Mouse (Mus musculus) spleen, embryonic (tissue): ENCODE data around the gene Coq8a.

Source experiments
- CTCF ChIA-PET: fragments of 350-600 bp; sonication (Branson Sonifier 250); formaldehyde crosslinking; loops from one replicate; lab custom pipeline; 2022; lab: Charles Lee

The Coq8a gene

DNA sequence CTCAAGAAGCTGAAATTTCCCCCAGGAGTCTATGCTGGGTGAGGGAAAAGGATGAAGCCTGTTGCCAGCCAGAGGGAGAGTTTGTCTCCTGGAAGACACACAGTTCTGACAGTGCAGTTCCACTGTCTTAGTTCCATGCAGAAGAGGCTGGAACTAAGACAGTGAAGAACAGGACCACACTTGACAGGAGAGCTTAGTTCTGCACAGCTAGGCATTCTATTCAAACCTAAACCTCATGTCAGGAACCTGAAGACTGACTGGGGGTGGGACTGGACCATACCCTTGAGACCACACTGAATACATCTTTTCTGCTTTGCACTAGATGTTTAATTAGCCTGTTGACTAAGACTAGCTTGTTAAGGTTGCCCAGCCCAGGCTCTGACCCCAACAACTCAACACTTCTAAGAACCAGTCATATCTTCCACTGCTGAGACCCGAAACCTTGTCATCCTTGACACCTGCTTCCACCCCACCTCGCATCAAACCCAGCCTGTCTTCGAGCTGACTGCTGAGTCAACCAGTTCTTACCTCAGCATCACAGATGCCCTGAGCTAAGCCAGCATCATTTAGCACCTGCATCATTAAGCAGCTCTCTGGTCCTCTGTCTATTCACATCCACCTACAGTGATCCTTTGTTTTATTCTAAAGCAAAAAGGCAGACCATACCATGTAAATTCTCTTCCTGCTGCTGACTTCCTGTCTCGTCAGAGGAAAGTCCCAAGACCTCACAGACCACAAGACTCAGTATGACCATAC lies at the start of gene Coq8a:
Coq8a (minus strand) TSS at position 644 of the 756 bp plus-strand sequence.
- CTCF ChIA-PET: interaction anchor here (0.6 kb wide), 1 partner anchor 161 kb away, joined by 3 read pairs; no protein-coding TSS in a partner anchor

DNA sequence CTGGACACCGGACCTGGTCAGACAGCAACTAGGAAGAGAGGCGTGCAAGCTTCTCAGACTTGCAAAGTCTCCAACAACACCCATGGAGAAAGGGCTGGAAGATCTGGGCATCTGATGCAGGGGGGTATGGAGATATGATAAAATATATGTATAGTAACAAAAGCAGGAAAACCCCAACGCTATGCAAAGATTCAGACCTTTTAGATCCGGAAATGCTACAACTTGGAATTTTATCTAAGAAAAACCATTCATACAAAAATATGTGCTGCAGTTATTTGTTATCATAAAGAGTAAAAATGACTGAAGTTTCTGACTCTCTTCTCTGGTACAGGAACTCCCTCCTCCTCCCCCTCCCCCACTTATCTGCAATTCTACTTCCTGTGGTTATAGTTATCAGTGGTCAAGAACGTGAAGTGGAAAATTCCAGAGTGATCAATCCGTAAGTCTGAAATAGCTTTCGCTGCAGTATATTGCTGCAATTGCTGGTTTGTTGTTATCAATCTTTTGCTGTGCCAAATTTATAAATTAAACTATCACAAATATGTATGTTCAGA lies 49.3 kb upstream of the Coq8a start:
- CTCF ChIA-PET: interaction anchor here (0.6 kb wide), 1 partner anchor 272 kb away, joined by 3 read pairs; no protein-coding TSS in a partner anchor

DNA sequence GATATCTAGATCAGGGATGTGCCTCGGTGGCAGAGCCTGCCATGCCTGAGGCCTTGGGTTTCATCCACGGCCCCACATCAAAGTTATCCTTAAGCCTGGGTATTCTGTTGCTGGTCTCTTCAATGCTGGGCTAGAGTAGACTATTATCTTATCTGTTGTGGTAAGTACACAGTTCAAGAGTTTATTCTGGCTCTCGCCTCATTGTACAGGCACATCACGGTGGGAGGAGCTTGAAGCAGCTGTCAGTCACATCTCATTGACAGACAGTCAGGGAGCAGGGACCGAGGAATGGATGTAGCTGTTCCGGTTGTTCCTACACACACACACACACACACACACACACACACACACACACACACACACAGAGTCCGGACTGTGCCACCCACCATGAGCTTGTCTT lies 48.5 kb upstream of the Coq8a start:
- CTCF ChIA-PET: no interaction called here

DNA sequence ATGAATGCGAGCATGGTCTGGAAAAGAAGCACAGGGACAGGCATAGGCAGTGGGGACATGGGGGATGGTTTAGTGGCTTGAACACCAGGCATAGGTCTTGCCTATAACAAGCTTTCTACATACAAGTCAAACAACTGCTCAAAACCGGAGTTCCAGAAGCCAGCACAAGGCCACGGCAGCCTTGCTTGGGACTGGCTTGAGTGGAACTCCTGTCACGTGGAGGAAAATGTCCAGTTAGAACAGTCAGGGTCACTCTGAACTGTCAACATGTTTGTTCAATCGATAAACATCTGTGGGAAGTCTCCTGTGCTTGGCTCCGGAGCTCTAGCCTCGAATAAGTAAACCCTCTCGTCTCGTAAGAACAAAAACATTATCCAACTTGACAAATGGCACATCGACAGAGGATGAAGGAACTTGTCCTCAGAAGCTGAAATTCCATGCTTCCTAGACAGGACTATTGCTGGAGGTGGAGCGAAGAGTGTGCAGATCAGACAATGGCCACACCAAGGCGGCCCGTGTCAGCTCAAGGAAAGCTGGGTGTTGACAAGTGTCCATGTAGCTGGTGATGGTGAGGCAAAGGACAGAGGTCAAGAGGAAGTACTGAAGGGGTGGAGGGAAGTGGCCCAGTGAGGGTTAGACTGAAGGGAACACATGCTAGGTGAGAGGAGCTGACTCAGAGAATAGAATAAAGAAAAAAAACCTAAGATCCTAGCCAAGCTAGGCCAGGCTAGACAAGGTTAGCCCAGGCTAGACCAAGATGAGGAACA lies 46.5 kb upstream of the Coq8a start:
- CTCF ChIA-PET: no interaction called here

GRCm38 (mm10) chr1:180231729-180232128 lies 32.3 kb upstream of the Coq8a start:
- CTCF ChIA-PET: interaction anchor here (0.5 to 1.7 kb wide), 2 partner anchors 58 to 672 kb away, joined by 5 to 8 read pairs; no protein-coding TSS in a partner anchor

GRCm38 (mm10) chr1:180230580-180230979 lies 31.2 kb upstream of the Coq8a start:
- CTCF ChIA-PET: interaction anchor here (0.7 to 1.7 kb wide), 4 partner anchors 13 to 926 kb away, joined by 3 to 8 read pairs (median 4); no protein-coding TSS in a partner anchor

DNA sequence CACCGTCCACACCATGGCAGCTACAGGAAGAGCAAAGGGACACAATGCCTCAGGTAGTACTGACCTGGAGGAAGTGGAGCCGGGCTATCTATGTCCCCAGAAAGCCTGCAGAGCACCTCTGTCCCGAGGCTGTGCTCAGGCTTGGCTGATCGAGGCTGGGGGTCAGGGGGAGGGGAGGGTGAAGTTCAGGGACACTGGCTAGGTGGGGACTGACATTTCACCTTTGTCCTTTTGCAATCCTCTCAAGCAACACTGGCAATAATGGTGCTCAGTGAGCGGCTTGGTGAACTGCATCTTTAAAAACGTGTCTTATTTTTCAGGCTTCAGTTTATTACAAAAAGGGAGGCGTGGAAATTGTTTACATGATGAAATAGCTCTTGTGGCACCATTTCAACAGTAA lies 30.5 kb upstream of the Coq8a start:
- CTCF ChIA-PET: interaction anchor here (1.3 to 1.4 kb wide), 2 partner anchors 13 to 193 kb away, joined by 4 read pairs; no protein-coding TSS in a partner anchor

DNA sequence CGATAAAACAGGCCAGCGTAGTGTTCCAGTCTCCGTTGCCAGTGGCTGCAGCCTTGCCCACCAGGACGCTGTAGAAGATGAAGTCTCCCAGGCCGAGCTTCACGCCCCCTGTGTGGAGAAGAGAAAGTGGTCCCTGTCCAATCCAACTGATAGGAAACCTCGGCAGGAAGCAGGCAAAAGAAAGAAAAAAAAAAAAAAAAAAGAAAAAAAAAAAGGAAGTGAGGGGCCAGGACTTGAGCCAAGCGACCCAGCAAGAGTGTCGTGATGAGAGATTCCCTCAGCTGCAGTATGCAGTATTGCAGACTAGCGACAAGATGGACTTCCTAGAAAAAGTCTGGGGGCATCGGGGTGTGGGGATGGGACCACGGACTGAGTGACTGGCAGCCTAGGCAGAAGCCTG lies 29.5 kb upstream of the Coq8a start:
- CTCF ChIA-PET: no interaction called here

DNA sequence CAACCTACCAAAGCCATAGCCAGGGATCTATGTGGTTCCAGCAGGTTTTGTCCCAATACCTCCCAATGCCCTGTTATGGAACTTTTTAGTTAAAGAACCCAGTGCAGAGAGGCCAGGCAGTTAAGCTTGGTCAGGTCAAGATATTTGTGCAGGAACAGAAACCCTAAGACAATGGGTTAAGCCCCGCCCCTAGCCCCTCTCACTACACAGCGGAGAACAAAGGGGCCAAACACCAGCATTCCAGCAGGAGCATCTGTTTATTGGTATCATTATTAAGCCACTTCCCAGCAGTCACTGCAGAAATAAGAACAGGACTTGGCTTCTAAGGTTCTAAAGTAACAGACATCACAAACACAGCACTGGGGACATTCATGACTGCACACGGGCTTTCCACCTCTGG lies 27.4 kb upstream of the Coq8a start:
- CTCF ChIA-PET: no interaction called here

DNA sequence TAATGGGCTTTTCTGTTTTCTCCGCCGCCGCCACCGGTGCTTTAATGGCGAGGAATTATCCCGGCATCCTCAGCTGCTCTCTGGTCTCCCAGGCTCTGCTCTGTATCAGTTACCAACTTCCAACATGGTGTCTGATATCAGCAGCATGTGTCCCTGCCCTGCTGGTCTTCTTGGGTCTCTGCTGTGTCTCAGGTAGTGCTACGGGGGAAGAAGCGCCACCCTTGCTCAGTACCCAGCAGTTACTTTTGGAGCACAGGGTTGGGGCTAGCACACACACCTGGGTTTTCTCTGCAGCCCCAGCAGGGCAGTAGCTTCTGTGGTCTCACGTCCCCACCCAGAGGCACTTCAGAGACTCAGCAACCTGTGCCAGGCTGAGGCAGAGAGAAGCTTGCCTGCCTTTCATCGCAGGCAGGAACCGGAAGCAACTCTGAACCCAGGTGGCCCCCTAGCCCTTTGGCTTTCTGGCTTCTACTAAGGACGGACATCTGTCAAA lies 26.9 kb upstream of the Coq8a start:
- CTCF ChIA-PET: interaction anchor here (0.6 kb wide), 1 partner anchor 731 kb away, joined by 3 read pairs; no protein-coding TSS in a partner anchor

DNA sequence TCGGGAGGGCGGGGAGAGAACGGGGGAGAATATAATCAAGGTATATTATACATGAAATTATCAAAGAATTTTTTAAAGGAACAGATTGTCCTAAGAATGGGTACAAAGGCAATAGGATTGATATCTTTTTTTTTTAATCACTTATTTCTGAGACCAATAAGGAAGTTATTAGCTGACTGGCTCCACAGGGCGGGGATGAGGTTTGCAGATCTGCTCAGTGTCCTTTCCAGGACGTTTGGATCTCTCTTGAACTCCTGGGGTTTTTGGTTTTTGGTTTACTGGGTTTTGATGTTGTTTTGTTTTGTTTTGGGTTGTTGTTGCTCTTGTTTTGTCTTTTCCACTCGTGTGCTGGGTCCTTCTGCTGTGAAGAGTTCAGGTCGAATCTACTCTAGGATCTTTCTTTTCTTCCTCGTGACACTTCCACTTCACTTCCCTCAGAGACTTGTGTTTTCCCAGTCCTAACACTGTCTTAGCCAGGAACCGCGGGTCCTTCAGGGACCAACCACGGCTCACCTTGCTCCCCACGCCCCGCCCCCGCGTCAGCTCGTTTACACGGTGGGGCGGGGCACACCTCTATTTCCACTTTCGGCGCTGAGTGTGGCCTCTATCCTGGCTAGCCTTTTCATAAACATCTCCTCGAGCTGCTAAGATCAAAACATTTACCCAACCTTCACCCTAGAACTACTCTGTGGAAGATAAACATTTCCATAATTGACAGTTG lies 26.3 kb upstream of the Coq8a start:
- CTCF ChIA-PET: interaction anchor here (0.6 to 0.7 kb wide), 4 partner anchors 34 to 731 kb away, joined by 3 to 8 read pairs (median 4); no protein-coding TSS in a partner anchor

- CTCF ChIA-PET: no interaction called here
Observed at GRCm38 (mm10) chr1:180222007-180222406, 22.6 kb upstream of the Coq8a start.

DNA sequence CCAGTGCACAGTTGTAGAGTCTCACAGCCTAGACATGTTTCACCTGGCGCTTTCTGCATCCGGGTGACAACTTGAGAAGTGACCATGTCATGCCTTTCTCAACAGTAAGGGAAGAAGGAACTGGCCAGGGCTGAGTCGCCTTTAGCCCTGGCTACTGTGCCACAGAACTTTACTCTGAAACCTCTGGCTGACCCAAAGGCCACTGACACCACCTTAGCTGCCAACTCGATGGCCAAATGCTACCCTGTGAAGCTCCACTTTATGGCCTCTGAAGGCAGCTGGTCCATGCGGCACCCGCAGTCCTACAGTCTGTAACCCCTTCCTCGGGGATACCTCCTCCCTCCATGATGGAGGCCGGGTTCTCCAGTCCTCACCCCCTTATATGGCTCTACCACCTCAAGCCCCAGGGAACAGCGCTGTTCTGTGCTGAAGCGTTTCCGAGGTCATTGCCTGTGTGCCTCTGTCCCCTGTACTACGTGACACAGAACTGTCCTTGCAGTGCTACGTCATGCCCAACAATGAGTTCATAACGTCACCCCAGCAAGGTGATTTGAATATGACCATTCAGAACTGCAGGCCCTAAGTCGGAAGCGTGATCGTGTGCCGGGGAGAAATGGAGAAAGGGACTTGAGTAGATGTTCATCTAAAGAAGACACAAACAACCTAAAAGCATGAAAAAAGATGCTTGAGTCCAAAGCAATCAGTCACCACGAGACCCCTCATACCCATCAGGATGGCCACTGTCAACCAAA lies 21.6 kb upstream of the Coq8a start:
- CTCF ChIA-PET: no interaction called here

- CTCF ChIA-PET: interaction anchor here (0.6 to 0.8 kb wide), 3 partner anchors 14 to 284 kb away, joined by 4 to 6 read pairs (median 4); no protein-coding TSS in a partner anchor
Observed at GRCm38 (mm10) chr1:180216541-180217276, 17.3 kb upstream of the Coq8a start.

DNA sequence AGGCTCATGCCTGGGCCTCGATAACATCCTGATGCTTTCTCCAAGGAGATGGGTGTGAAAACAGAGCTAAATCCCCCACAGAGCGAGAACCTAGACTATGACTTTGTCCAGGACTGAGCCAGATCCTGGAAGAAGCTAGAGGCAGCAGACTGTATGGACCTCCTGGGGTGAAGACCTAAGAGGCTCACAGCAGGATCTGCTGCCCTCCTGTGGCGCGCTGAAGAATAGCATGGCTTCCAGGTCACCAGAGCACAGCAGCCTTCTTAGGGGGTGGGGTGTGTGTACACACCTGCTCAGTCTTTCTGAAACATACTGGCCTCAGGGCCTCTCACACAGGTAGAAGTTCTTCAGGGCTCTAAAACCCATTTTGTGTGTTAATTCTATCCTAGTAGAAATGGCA lies 15.6 kb upstream of the Coq8a start:
- CTCF ChIA-PET: interaction anchor here (1.0 kb wide), 1 partner anchor 39 kb away, joined by 3 read pairs; no protein-coding TSS in a partner anchor

GRCm38 (mm10) chr1:180212911-180213310 lies 13.5 kb upstream of the Coq8a start:
- CTCF ChIA-PET: no interaction called here

DNA sequence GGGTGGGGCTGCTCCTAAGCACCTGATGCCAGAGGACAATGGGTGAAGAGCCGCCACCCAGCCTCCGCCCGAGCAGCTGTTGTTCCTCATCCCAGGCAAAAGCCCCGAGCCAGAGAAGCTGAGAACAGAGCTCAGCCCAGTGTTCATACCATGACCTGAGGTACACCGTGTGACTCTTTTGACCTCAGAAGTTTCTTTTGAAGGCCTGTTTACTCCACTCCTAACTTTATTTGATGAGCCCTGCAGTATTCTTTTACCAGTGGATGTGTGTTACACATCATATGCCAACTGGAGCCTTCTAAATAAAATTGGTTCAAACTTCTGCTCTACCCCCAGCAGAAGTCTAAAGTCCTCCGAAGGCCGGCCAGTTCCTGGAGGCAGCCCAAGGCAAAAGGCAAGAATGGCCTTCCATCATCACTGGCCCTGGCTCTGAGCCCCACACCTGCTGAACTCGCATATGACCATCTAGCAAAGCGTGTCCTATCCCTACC lies 11.4 kb upstream of the Coq8a start:
- CTCF ChIA-PET: no interaction called here

DNA sequence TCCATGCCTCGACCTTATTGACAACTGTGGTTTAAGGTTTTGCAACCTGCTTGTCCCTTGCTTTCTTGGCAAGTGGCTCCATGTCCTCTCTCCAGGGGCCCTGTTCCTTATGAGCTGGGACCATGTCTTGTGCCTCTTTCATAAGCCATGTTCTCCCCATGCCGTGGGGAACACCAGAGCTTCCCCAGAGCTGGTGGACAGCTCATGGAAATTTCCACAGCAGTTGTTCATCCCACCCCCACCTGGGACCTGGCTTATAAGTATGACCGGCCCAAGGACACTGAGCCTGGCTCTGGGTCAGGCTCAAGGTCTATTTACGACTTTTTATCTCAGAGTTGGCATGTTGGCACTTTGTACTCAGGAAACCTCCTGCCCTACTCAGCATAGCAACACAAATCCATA lies 10.6 kb upstream of the Coq8a start:
- CTCF ChIA-PET: no interaction called here

GRCm38 (mm10) chr1:180208370-180208769 lies 9.0 kb upstream of the Coq8a start:
- CTCF ChIA-PET: interaction anchor here (0.6 to 1.2 kb wide), 2 partner anchors 28 to 285 kb away, joined by 4 to 6 read pairs; no protein-coding TSS in a partner anchor
